Mouse (Mus musculus): Measurements from ENCODE around the gene Tmub1.

The Tmub1 gene

DNA sequence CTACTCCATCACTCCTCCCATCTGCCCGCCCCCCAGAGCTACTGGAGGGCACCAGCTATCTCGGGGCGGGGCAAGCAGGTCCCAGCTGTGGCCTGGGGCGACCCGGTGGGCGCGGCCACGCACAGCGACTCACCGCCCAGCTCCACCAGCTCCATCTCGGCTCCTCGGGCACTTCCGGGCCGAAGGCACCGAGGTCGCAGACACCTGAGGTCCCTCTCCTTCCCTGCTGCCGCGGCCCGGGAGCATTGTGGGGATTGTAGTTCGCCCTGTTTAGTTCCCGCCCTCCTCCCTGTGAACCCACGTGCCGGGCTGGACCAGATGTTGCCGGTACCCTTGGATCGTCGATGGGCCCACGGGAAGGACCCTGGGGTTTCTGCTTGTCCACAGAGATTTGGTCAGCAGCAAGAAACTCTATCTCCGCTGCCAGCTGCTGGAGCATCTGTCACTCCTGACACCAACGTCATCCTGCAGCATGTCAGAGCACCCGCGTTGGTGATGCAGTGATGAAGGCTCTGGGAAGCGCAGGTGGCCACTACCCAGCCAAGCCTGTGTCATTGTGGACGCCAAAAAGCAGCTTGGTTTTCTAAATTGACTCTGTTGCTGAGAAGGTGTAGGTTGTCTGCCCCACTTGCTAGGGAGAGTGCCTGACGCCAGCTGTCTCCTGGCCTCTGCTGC, at the start of gene Tmub1:
TSS of gene Tmub1 (minus strand) at position 231 of the 675 bp plus-strand sequence.
- DNase-seq (ENCODE audit: low spot score in 2 of 2), result peak; percentile 73 to 87

DNA sequence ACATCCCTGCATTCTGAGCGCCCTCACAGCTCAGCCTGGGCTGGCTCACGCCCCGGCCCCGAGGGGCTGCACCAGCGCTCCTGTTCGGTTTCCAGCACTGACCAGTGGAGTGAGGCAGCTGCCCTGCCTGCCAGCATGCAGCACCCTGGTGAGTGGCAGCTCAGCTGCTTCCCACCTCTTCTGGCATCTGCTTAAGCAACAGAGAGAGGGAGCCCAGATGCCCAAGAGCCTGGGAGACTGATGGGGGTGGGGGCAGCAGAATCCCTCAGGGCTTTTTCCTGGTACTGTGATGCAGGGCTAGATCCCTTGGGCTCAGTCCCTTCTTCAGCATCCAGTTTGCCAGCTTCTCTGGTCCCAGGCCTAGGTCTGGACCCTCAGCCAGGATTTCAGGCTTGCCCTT, 49.1 kb upstream of the Tmub1 start:
- DNase-seq (ENCODE audit: low spot score in 2 of 2), result no peak

DNA sequence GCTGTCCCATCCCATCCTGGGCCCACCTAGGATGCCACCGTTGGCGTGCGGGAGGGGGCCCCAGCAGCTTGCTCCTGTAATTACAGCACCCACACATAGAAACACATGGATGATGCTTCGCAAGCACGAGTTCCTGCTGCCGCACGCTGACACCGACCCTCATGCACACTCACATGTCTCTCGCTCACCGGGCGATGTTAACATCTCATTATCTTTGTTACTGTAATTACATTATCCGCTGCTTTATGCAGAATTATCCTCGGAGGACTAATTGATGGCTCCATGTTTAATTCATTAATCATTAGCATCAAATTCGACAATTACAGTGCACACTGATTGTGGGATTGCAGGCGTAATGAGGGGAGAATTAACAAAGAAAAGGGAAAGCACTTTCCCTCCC, 47.4 kb upstream of the Tmub1 start:
- DNase-seq (ENCODE audit: low spot score in 2 of 2), result no peak

DNA sequence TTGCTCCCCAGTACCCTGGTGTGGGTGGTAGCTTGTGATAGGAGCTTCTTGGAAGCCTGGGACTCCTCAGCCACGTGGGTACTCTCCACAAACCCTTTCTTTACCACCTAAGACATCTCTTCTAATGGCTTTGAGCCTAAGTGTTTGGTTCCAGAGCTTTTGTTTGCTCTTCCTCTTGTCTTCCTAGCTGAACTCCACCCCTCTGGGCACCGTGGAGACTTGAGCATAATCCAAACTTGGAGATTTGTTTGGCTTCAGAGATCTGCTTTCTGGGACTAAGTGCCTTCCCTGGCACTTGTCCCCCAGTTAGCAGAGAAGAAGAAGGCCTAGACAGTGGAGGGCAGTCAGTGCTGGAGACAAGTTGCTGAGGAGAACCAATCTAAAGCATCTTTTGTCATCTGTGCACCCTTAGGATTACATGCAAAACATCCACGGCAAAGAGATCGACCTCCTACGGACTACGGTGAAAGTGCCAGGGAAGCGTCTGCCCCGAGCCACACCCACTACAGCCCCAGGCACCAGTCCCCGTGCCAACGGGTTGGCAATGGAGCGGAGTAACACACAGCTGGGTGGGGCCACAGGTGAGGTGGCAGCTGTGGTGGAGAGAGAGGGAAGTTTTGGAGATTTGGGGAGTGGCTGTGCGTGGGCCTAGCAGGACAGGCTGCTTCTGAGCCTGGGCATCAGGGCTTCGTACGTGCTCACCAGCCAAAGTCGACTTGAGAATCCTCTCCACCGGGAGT, 45.1 kb upstream of the Tmub1 start:
- no peak for DNase-seq (ENCODE audit: low spot score in 2 of 2)

DNA sequence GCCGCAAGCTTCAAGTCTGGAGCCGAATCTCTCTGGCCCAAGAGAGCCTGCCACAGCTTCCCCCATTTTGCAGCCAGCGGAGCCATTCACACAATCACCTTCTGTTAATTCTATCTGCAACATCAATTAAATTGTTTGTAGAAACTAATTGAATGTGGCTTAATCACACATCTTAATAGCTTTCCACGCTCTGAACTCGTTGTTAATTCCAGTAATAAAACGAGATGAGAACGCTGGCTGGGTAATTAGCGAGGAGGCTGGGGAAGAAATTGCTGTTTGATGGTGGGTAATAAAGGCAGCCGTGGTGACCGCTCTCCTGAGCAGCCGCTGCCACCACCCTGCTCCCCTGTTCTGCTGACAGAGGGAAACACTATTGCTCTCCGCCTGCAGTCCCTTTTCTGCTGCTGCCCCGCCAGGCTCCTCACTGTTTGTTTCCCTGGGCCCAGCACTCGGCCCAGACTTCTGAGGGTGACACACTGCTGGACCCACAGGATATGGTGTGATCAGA, 42.8 kb upstream of the Tmub1 start:
- DNase-seq (ENCODE audit: low spot score in 2 of 2), result no peak

DNA sequence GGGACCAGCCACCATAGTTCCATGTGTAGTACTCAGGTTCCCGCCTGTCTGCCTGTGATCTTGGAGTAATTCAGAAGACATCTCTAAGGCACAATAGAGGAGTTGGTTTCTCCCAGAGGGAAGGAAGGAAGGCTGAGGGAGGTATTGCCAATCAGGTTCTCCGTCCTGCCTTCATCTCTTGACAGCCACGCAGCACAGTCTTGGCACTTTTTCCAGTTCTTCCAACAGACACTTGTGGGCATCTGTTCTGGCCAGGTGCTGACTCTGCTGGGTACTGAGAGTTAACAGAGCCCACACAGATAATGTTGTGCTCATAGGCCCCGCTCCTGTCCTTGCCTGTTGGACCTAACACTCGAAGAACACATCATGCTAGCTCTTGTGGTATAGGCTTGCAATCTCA, 39.1 kb upstream of the Tmub1 start:
- no peak for DNase-seq (ENCODE audit: low spot score in 2 of 2)

DNA sequence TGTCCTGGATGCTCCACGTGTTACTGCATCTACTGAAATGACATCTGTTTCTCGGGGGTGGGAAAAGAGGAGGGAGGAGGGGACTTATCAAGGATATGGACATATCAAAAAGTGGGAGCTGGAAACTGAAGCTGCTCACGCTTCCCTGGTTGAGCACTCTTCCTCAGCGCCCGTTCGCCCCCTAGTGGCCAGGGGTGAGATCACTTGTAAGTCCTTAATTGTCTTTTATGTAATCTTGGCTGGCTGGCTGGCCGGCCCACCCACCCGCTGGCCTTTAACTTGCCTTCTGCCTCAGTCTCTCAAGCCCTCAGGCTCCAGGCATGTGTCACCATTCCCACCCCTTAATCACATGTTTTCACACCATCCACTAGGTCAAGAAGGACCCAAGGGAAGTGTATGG, 38.4 kb upstream of the Tmub1 start:
- peak; percentile 82 to 87 for DNase-seq (ENCODE audit: low spot score in 2 of 2)

DNA sequence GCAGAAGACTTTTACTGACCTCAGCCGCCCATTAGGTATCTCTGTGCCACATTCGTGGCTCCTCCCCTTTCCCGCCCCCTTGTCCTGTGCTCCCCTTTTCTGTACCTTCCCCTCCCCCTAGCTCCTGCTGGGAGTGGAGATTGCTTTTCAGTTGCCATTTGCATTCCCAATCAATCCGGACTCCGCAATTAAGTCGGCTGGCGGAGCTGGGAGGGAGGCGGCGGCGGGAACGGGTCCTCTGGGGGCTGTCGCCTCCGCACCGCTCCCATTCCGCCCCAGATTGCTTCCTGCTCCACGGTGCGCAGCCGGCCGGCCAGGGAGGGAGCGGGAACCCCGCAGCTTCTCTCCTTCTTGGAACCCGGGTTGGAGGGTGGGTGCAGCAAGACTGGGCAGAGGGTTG, 37.3 kb upstream of the Tmub1 start:
- no peak for DNase-seq (ENCODE audit: low spot score in 2 of 2)

DNA sequence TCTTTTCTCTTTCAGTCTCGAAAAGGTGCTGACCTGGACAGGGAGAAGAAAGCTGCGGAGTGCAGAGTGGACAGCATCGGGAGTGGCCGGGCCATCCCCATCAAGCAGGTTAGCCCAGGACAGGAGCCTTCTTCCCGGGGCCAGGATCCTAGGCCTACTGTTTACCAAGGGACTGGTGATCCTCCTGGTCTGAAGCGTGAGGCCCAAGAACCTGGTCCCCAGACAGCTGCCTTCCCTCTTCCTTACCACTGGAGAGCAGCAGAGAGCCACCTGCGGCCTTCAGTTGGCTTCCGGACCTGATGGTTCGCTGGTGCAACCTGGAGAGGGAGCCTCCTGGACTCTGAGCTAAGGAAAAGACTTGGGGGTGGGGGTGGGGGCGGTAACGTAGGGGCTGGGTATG, 35.7 kb upstream of the Tmub1 start:
- DNase-seq (ENCODE audit: low spot score in 2 of 2), result peak; percentile 58 to 71

DNA sequence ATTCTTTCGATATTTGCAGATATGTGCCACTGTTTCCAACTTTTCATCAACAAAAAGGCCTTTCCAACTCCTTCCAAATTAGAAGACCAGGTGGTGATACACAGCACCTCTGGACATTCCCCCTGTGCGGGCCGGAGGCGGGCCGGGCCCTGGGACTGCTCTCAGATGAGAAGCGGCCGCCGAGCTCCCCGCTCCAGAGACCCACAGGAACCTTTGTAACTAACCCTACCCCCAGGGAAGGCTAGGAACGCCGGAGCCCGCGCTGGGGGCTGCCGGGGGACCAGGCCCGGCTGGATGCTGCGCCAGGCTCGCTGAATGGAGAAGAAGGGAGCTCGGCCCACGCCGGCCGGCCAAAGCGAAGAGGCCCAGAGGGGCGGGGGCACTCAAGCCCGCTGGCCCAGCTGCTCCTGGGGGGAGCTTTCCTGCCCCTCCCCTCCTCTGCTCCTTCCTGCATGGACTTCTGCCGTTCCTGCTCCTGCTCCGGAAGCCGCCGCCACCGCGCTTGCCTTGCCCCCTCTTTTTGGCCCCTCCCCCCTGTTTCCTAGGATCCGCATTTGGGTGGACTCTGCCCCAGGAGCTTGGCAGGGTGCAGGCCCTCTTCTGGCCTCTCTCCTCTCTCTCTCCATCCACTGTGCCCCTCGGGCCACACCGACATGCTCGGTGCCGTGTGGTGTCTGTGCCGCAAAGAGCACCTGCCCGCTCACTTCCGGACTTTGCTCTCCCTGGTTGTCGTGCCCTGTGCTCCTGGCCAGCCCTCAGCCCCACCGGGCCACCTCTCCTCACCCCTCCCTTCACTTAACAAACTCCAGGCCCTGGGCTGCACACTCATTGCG, 34.8 kb upstream of the Tmub1 start:
- no peak for DNase-seq (ENCODE audit: low spot score in 2 of 2)

DNA sequence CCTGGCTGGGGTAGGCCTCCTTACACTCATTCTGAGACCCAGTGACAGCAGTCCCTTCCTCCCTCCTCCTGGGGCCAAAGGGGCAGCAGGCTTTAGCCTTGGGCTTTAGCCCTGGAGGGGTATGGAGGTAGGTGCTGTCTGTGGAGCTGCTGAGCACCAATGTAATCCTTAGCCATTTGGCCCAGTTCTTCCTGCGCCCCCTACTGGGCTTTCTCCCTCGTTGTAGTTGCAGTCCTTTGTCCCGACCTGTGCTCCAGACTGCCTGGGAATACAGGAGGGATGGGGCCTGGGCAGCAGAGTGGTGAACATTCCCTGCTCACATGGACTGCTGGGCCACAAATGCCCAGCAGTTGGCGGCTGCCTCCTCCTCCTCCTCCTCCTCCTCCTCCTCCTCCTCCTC, 34.0 kb upstream of the Tmub1 start:
- DNase-seq (ENCODE audit: low spot score in 2 of 2), result peak in 1 of 2 experiments; percentile 49

DNA sequence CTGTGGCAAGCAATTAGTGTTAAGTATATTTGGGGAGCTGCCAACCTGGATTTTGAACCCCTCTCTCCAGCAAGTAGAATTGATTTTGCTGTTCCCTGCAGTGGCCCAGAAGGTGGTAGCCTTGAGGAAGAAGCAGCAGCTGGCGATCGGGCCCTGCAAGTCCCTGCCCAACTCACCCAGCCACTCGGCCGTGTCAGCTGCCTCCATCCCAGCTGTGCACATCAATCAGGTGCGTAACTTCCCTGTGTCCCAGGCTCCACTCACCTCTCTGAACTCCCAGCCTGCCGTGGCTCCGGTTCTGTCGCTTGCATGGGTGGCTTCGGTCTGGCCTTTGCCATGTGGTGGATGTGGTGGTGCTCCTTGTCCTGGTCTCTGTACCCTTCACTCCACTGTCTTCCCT, 30.3 kb upstream of the Tmub1 start:
- DNase-seq (ENCODE audit: low spot score in 2 of 2), result no peak

DNA sequence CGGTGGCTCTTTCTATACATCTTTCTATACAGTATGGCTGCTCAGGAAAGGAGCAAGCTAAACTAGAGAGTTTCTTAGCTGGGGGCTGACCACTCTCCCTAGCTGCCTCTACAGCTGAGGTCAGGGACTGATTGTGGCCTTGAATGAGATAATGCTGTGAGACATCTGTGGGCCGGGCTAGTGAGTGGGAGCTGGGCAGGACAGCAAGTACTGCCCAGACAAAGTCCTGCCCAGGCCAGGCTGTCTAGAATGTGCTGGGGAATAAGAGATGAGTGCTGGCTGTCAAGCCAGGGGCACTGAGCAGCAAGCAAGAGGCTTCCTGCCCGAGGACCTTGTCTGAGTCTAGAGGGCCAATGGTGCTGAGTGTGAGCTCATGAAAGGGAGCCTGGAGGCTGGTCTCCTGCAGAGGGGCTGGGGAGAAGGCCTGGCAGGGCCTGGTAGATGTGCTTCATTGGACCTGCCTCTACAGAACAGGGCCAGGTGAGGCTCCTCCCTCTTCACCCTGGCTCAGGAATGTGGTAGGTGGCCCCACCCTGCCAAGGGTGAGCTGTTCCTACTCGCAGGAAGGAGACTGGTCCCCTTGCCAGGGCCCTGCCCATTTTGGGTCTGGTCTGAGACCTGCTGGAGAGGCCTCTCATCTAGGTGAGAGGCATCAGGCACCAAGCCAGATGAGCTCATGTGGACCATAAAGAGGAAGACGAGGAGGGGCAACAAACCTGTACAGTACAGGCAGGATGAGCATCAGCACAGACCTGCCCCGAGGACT, 28.0 kb upstream of the Tmub1 start:
- DNase-seq (ENCODE audit: low spot score in 2 of 2), result peak; percentile 73 to 85

DNA sequence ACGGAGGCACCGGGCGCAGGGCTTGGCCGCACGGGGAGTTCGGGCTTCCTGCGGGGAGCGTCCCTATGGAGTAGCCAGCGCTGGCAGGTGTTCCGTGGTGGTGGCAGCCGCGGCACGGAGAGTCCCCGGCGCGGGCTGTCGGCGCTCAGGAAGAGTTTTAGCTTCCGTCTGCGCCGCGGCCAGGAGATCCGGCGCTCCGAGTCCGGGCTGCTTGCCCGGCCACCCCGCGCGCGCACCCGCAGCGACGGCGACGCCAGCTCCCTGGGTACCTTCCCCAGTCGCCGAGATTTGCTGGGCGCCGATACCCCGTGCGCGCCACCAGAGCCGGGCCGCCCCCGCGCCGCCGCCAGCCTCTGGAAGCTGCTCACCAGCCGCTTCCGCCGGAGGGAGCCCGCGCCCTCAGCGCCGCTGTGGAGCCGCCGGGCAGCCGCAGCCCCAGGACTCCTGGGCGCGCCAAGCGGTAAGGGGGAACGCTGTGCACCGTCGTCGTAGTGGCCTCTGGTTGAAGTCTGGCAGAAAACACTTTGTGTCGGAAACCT, 27.1 kb upstream of the Tmub1 start:
- peak in 1 of 2 experiments; percentile 22 for DNase-seq (ENCODE audit: low spot score in 2 of 2)

DNA sequence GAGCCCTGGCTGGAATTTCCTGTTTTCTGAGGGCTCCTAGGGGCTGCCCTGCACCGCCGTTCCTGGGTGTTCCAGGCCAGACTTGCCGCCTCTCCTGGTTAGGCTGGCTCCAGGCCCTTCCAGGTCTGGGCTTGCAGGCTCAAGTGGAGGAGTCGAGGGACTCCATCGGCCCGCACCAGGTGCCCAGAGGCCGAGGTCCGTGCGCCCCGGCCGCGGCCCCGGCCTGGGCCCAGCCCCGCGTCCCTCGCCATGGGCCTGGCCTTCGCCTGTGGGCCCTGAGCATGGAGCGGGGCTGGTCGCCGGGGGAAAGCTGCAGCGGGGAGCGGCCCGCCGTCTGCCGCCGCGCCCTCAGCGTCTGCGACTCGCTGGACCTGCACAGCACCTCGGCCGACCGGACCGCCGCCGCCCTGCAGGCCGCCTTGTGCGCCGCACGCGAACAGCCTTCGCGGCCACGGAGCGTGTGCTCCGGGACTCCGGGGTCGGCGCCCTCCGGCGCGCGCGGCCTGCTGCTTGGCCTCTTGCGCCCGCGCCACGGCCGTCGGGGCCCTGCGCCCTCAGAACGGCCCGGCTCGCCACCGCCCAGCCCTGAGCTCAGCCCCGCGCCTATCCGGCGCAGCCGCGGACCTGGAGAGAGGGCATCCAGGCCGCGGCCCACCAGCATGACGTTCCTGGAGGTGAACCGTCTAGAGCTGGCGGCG, 26.5 kb upstream of the Tmub1 start:
- peak; percentile 75 to 77 for DNase-seq (ENCODE audit: low spot score in 2 of 2)

DNA sequence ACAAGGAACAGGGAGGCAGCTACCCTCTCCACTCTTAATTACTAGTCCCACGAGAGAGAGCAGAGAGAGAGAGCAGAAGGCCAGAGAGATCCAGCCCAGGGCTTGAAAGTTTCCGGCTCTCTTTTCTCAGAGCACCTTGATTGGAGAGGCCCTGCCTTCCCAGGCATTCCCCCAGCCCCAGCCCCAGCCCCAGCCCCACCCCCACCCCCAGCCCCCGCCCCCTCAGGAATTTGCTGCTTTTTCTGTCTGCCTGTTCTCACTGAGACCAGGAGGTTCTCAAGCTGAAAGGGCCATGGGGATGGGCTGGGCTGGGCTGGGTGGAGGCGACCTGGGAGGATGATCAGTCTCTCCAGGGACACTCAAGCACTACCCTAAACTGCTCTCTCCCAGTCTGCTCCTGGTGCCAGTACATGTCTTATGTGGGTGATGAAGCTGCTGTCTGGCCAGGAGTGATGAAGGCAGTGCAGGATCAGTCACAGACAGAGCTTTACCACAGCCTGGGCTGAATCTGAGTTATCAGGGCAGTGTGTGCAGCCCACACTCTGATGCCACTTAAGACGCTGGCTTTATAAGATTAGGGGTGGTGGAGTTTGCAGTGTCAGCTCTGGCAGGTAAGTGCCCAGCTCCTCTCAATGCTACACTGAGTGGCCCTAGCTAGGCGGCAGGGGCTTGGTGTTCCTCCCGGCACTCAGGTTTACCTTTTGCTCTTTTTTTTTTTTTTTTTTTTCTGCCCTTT, 25.4 kb upstream of the Tmub1 start:
- DNase-seq (ENCODE audit: low spot score in 2 of 2), result no peak

DNA sequence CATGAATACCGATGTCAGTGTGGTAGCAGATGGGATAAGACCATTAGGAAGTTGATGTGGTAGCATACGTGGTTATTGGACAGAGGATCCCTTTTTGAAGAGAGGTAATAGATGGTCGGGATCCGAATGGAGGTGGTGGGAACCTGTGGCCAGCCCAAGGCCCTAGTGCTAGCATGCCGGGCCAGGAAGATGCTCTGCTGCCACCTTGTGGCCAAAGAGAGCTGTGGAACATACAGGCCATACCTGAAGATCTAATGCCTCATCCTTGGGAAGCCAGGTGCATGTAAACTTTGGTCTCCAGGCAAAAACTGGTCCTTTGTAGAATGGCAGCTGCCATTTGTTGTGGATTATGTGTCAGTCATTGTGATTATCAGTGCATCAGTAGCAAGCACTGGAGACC, 22.9 kb upstream of the Tmub1 start:
- peak in 1 of 2 experiments; percentile 76 for DNase-seq (ENCODE audit: low spot score in 2 of 2)

DNA sequence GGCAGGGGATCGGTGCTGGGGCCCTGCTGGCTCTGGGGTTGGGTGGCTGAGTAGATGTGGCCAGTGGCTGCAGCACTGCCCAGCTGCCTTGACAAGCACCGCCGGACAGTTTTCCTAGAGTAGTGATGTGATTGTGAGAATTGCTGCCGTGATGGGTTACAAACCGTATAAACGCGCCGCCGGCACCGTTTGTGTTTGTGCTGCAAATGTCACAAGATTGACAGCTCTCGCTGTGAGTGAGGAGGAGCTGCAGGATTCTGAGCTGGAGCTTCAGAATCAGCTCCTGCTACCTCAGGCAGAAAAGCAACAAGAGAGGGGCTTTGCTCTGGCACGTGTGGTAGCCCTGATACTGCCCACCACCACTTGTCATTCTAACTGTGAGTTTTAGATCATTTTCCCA, 19.1 kb upstream of the Tmub1 start:
- no peak for DNase-seq (ENCODE audit: low spot score in 2 of 2)

DNA sequence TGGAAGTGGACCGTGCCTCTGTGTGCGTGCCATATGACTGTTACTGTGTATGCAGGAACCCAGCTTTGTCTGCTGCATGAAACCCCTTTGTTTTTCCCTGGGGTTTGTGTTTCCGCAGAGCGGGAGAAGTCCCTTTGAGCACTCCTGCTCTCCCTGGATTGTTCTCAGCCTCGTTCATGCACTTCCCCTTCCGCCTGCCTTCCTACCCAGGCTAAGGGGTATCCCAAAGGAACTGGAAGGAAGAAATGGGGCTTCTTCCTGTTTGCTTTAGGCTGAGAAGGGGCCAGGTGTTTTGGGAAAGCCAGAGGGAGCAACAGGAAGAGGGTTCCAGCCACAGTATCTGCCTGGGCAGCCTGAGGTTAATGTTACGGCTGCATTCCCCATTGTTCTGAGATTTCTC, 8.0 kb upstream of the Tmub1 start:
- no peak for DNase-seq (ENCODE audit: low spot score in 2 of 2)

DNA sequence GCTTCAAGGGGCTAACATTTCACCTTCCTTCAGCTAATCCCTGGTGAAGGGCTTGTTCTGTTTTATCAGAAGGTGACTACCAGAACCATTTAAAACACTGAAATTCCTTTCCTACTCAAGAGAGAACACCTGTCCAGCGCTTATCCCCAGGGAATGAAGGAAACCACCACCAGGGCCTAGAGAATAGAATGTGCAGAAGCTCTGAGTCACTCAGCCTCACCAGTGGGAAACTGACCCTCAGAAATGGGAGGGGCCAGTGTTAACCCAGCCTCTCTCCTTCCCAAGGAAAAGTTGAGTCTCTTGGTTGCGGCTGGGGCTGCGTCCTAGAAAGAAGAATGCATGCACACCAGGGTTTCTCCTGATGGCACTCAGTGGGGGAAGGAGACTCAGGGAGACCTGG, 7.4 kb upstream of the Tmub1 start:
- DNase-seq (ENCODE audit: low spot score in 2 of 2), result no peak
